Mouse (Mus musculus): ENCODE results near the gene Tbc1d16. TPM values are rescaled to one million over a fixed set of nuclear protein-coding genes. Genes with fewer than 3 reads are reported as not detected.

Tbc1d16 gene
- polyA plus RNA-seq, 1 experiment from 2014 or later = 20.3 TPM

DNA sequence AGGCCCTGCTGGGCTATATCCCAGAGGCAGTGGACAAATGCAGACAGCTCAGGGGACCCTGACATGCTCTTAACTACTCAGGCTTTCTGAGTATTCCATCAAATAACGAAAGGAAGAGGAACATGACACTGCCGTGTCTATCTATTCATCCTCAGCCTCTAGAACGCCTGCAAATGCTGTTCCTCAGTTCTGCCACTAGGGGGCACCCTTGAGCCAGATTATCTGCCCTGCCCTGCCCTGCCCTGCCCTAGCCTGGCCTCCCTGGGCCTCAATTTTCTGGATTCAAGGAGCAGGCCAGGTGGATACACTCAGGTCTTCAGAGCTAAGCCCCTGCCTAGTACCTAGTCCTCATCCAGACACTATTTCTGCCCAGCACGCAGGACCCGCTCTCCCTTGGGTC lies 24.9 kb downstream of the Tbc1d16 start:
- H3K9me3 ChIP-seq = no peaks in the 10 kb centered on the region
- 48% methylated on average over 5 of the region's 5 CpGs for WGBS
- H3K4me1 ChIP-seq = no peaks in the 10 kb centered on the region
- H3K9ac ChIP-seq = no peak overlapping the region
- no peak overlapping the region for H3K27ac ChIP-seq
- ATAC-seq (ENCODE audit: insufficient number of reproducible peaks, insufficient read depth, low FRiP score, low TSS enrichment) = no peak
- no peaks in the 10 kb centered on the region for H3K27me3 ChIP-seq
- H3K4me3 ChIP-seq = no peak overlapping the region
- H3K36me3 ChIP-seq = peaks cover 39% of the 10 kb centered on the region
- no peak overlapping the region for H3K4me2 ChIP-seq (replicated peaks)

DNA sequence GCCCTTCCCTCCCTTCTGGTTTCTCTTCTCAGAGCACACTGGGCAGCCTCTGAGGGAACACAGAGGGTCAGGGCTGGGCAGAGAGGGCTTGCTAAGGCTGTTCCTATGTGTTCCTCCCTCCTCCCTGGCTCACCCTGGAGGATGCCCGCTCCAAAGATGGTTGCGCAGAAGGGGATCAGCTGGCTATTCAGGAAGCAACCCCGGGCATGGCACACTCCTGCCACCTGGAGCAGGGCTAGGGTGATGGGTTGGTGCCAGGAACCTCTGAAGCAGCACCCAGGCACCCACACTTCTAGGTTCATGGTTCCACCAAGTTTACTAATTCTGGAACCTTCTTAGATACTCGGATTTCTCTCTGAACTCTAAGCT lies 29.1 kb downstream of the Tbc1d16 start:
- Histone ChIP-seq H3K9me3 (no peaks in the 10 kb centered on the region), H3K9ac (no peak overlapping the region), H3K27ac (no peak overlapping the region), H3K27me3 (no peaks in the 10 kb centered on the region), H3K4me3 (no peak overlapping the region), H3K36me3 (peaks cover 23% of the 10 kb centered on the region), H3K4me2 (replicated peaks) (no peak overlapping the region), H3K4me1 (no peaks in the 10 kb centered on the region)
- WGBS = 95% methylated on average over 4 of the region's 4 CpGs
- no peak for ATAC-seq (ENCODE audit: insufficient number of reproducible peaks, insufficient read depth, low FRiP score, low TSS enrichment)

DNA sequence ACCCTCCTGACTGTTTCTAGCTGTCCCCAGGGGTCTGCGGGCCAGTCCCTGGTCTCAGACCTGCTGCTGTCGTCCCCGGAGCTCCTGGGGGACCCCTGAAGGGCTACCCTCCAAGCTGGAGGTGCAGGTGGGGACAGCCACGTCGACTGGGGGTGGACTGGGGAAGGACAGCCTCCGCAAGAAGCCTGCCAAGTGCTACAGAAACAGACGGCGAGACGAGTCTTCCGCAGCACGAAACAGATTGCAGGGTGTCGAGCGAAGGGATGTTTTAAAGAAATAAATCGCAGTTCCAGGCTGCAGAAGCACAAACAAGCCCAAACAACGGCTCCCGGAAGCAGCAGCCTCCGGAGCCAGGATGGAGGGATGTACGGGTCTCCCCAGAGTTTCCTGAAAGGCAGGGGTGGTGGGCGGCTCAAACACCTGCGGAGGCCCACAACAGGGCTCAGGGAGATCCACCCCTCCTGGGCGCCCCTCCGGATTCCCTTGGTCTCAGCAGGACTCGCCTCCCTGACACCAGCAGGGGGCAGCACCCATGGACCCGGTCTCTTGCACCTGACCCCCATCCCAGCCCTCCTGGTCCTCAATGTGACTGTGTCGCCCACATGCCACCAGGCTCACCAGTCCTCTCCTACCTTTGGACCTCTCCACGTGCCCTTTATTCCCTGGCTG lies 29.6 kb downstream of the Tbc1d16 start:
- Histone ChIP-seq H3K27me3 (no peaks in the 10 kb centered on the region), H3K4me2 (replicated peaks) (no peak overlapping the region), H3K4me1 (no peaks in the 10 kb centered on the region), H3K4me3 (no peak overlapping the region), H3K9ac (no peak overlapping the region), H3K27ac (no peak overlapping the region), H3K36me3 (peaks cover 20% of the 10 kb centered on the region), H3K9me3 (no peaks in the 10 kb centered on the region)
- no peak for ATAC-seq (ENCODE audit: insufficient number of reproducible peaks, insufficient read depth, low FRiP score, low TSS enrichment)
- 62% methylated on average over 26 of the region's 26 CpGs for WGBS

DNA sequence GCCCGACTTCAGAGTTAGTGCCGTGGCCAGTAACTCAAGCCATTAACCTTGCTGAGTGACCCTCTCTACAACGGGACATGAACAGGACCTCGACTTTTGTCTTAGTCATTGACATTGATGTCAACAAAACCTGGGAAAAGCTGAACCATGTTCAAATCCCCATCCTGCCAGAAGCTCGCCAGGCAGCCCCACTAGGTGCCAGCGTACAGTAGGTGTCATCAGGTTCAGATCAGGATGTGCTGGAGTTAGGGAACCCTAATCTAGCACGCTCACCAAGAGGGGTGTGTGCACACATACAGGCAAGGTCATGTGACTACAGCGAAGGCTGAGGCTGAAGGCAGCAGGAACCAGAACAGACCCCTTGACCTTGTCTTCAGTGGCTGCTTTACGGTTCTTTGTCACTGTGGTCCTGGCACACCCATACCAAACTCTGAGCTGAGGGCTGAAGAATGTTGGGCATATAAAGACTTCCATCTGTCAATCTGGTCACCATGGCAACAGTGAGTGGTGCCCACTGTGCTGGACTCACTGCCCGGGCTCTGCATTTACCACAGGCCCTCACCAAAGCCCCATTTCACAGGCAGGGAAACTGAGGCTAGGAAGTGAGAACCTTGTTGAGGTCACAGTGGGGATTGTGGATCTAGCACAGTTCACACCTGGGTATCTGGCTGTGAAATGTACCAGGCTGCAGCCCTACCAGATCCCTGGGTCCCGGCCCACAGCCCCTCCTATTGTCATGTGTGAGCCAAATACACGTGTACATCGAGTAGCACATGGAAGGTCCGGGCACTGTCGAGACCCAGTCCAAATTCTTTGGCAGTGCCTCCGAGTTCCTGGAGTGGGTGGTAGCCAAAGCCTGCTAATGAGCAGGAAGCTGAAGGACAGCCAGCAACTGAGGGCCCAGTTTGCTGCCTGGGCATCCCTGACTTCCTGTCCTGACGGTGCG lies 30.4 kb downstream of the Tbc1d16 start:
- Histone ChIP-seq H3K4me3 (no peak overlapping the region), H3K9ac (no peak overlapping the region), H3K36me3 (peaks cover 20% of the 10 kb centered on the region), H3K4me1 (0 out of 2 replicates have a peak, but pooled peaks cover 4% of the 10 kb centered on the region), H3K9me3 (no peaks in the 10 kb centered on the region), H3K4me2 (replicated peaks) (no peak overlapping the region), H3K27ac (no peak overlapping the region), H3K27me3 (no peaks in the 10 kb centered on the region)
- no peak for ATAC-seq (ENCODE audit: insufficient number of reproducible peaks, insufficient read depth, low FRiP score, low TSS enrichment)
- WGBS = 90% methylated on average over 18 of the region's 18 CpGs

DNA sequence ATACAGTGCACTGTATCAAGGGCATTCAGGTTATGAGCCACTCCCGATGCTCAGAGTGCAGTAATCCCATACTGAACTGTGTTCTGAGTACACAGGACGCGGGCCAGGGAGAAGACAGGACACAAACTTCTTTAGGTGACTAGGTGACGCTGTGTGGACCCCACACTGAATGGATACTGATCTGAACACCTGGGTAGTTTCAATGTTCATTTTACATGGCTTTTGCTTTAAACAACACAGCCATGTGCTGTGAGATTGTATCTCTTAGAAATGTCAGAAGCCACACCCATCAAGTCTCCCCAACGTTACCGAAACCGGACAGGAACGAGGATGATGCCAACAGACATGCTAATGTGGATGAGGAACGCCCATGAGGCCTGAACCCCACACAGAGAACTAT lies 35.7 kb downstream of the Tbc1d16 start:
- WGBS = 84% methylated on average over 9 of the region's 9 CpGs
- H3K9me3 ChIP-seq = no peaks in the 10 kb centered on the region
- H3K27me3 ChIP-seq = no peaks in the 10 kb centered on the region
- no peak overlapping the region for H3K4me2 ChIP-seq (replicated peaks)
- H3K4me3 ChIP-seq = no peak overlapping the region
- peaks cover 12% of the 10 kb centered on the region for H3K36me3 ChIP-seq
- no peak overlapping the region for H3K27ac ChIP-seq
- H3K9ac ChIP-seq = 0 out of 2 replicates have a peak overlapping the region, but pooled peaks have one; percentile 4
- no peak for ATAC-seq (ENCODE audit: insufficient number of reproducible peaks, insufficient read depth, low FRiP score, low TSS enrichment)
- H3K4me1 ChIP-seq = peaks cover 40% of the 10 kb centered on the region

DNA sequence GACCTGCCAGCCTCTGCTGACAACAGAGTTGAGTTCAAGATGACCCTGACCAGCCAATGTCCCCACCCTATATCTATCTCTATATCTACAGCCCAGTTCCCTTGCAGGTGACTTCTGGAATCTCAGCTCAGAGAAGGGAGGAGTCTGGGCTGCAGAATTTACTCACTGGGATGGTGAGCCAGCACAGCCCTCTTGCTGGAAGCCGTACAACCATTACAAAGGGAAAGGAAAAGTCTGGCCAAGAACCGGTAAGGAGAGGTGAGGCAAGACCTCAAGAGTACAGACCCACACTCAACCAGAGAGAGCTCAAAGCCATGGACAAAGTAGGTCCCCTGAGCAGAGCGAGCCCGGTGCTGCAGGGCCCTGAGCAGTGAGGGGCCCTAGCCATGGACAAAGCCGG lies 36.1 kb downstream of the Tbc1d16 start:
- Histone ChIP-seq H3K4me2 (replicated peaks) (no peak overlapping the region), H3K27ac (no peak overlapping the region), H3K4me1 (peaks cover 44% of the 10 kb centered on the region), H3K9me3 (no peaks in the 10 kb centered on the region), H3K27me3 (no peaks in the 10 kb centered on the region), H3K4me3 (no peak overlapping the region), H3K9ac (no peak overlapping the region), H3K36me3 (peaks cover 7% of the 10 kb centered on the region; the same call in 1 of the 2 replicates)
- WGBS = 87% methylated on average over 5 of the region's 5 CpGs
- ATAC-seq (ENCODE audit: insufficient number of reproducible peaks, insufficient read depth, low FRiP score, low TSS enrichment) = no peak

DNA sequence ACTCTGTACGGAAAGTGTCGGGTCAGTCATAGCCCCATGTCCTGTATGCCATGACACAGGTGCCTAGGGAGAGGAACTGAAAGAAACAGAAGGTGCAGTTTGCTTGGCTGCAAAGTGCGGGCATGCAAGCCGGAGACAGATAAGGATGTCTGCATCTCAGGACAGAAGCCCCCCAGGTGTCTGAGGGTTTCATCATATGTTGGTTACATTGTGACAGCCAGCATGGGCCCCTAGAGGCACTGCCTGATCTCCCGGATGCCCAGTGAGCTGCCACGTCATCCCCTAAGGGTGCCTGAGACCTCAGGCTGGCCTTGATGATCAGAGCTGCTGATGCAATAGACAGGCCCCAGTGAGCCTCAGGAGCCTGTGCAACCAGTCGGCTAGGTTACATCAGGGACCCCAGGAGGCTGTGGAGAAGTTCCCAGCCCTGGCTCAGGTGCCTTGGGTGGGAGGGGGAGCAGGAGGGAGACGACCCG lies 36.7 kb downstream of the Tbc1d16 start:
- 83% methylated on average over 9 of the region's 9 CpGs for WGBS
- Histone ChIP-seq H3K4me2 (replicated peaks) (no peak overlapping the region), H3K4me3 (no peak overlapping the region), H3K9ac (0 out of 2 replicates have a peak overlapping the region, but pooled peaks have one; percentile 15), H3K27ac (no peak overlapping the region), H3K36me3 (0 out of 2 replicates have a peak, but pooled peaks cover 5% of the 10 kb centered on the region), H3K4me1 (peaks cover 49% of the 10 kb centered on the region), H3K27me3 (no peaks in the 10 kb centered on the region), H3K9me3 (no peaks in the 10 kb centered on the region)
- ATAC-seq (ENCODE audit: insufficient number of reproducible peaks, insufficient read depth, low FRiP score, low TSS enrichment) = no peak

DNA sequence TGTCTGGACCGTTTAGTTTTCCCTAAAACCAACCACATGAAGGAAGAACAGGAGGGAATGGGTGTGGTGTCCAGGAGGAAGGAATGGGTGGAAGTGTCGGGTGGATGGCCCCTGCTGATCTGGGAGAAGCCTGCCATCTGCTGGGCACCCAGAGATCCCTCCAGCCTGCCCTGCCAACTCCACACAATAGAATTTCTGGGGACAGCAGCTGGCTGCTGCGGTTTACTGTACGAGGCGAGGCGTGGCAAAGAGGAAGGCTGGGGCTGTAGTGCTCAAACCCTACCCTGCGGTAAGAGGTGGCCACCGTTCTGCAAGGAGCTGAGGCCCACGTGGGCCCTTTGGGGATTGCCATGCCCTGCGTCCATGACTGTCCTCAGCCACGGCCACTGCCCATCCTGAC lies 37.8 kb downstream of the Tbc1d16 start:
- H3K4me1 ChIP-seq = peaks cover 49% of the 10 kb centered on the region

DNA sequence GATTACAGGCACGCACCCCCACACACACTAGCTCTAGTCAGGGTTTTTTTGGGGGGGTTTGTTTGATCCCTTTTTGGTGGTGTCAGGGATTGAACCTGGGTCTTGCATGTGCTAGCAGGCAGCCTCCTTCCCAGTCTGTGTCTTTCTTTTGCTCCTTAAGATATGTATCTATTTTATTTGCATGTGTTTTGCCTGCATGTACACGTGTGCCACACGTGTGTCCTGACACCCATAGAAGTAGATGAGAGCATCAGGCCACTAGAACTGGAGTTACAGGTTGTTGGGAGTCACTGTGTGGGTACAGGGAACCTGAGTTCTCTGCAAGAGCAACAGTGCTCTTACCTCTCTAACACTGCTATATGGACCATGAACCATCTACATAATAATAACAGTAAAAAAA lies 39.0 kb downstream of the Tbc1d16 start:
- no peak overlapping the region for H3K4me2 ChIP-seq (replicated peaks)
- no peaks in the 10 kb centered on the region for H3K27me3 ChIP-seq
- 68% methylated on average over 3 of the region's 3 CpGs for WGBS
- H3K27ac ChIP-seq = no peak overlapping the region
- H3K4me3 ChIP-seq = no peak overlapping the region
- H3K9me3 ChIP-seq = no peaks in the 10 kb centered on the region
- no peak overlapping the region for H3K9ac ChIP-seq
- peaks cover 49% of the 10 kb centered on the region for H3K4me1 ChIP-seq
- no peak for ATAC-seq (ENCODE audit: insufficient number of reproducible peaks, insufficient read depth, low FRiP score, low TSS enrichment)
- H3K36me3 ChIP-seq = 0 out of 2 replicates have a peak, but pooled peaks cover 5% of the 10 kb centered on the region

More for the DNA sequence above, 37.8 kb downstream of the Tbc1d16 start:
- Histone ChIP-seq H3K4me2 (replicated peaks) (no peak overlapping the region), H3K9me3 (no peaks in the 10 kb centered on the region), H3K27me3 (no peaks in the 10 kb centered on the region), H3K4me3 (no peak overlapping the region), H3K27ac (no peak overlapping the region), H3K36me3 (0 out of 2 replicates have a peak, but pooled peaks cover 5% of the 10 kb centered on the region), H3K9ac (peak overlapping the region; percentile 30; the same call in 1 of the 2 replicates)
- 26% methylated on average over 11 of the region's 11 CpGs for WGBS
- ATAC-seq (ENCODE audit: insufficient number of reproducible peaks, insufficient read depth, low FRiP score, low TSS enrichment) = peak; percentile 31; the same call in 1 of the 2 replicates

DNA sequence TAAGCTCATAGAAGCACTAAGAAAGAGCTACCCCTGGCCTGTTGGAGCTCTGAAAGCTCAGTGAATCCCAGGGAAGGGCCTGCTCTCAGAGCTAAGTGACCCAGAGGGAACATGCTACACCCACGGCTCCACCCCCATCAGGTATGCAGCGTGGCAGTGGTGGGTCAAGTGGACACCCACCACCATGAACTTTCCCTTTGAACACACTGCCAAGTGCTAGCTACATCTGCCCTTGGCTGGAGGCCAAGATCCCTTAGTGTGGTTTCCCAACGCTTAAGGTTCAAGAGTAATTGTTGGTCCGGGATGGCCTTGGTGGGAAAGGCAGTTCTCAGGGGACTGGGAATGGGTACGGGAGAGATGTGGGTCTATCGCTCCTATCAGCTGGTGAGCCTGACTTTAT lies 39.9 kb downstream of the Tbc1d16 start:
- Histone ChIP-seq H3K4me1 (peaks cover 49% of the 10 kb centered on the region), H3K27me3 (no peaks in the 10 kb centered on the region), H3K36me3 (0 out of 2 replicates have a peak, but pooled peaks cover 5% of the 10 kb centered on the region), H3K9me3 (no peaks in the 10 kb centered on the region), H3K9ac (no peak overlapping the region), H3K4me2 (replicated peaks) (no peak overlapping the region), H3K4me3 (no peak overlapping the region), H3K27ac (no peak overlapping the region)
- no peak for ATAC-seq (ENCODE audit: insufficient number of reproducible peaks, insufficient read depth, low FRiP score, low TSS enrichment)
- 74% methylated on average over 6 of the region's 6 CpGs for WGBS

DNA sequence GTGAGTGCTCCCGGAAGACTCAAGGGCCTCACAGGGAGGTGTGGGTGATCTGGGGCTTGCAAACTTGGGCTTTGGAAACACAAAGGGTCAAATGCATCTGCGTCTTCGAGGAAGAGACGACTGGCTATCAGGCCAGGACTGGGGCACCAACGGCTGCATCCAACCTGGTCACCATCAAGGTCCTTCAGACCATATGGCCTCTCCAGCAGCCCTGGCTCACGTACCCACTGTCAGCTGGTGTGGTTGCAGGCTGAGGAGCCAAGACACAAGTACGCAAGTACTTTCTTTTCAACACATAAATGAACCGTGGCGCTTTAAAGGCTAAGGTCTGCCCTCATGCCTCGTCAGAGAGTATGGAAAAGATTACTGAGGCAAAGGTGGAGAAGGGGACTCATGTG lies 40.5 kb downstream of the Tbc1d16 start:
- peak overlapping the region; percentile 0; the same call in 1 of the 2 replicates for H3K4me2 ChIP-seq (replicated peaks)
- ATAC-seq (ENCODE audit: insufficient number of reproducible peaks, insufficient read depth, low FRiP score, low TSS enrichment) = no peak
- H3K9me3 ChIP-seq = no peaks in the 10 kb centered on the region
- H3K27me3 ChIP-seq = no peaks in the 10 kb centered on the region
- H3K27ac ChIP-seq = no peak overlapping the region
- no peak overlapping the region for H3K9ac ChIP-seq
- peaks cover 45% of the 10 kb centered on the region for H3K4me1 ChIP-seq
- 49% methylated on average over 10 of the region's 10 CpGs for WGBS
- H3K4me3 ChIP-seq = no peak overlapping the region
- H3K36me3 ChIP-seq = 0 out of 2 replicates have a peak, but pooled peaks cover 5% of the 10 kb centered on the region

Data from embryonic facial prominence, embryonic 12.5 days (tissue).